Mouse (Mus musculus): Measurements from ENCODE around the gene Bfar.
"Not testable (repeated sequence)": the region's sequence is repeated elsewhere in the genome, so short reads cannot be mapped to it uniquely, and the experiment has no call there.

The Bfar gene

GRCm38 (mm10) chr16:13671685-13672385 is at the start of gene Bfar, which contains the start of gene 3110001I22Rik:
Bfar (plus strand) TSS chr16:13671858.
3110001I22Rik (plus strand) TSS chr16:13671929.
- peak; percentile 62 for DNase-seq (ENCODE audit: extremely low spot score, low read depth, low spot score)

DNA sequence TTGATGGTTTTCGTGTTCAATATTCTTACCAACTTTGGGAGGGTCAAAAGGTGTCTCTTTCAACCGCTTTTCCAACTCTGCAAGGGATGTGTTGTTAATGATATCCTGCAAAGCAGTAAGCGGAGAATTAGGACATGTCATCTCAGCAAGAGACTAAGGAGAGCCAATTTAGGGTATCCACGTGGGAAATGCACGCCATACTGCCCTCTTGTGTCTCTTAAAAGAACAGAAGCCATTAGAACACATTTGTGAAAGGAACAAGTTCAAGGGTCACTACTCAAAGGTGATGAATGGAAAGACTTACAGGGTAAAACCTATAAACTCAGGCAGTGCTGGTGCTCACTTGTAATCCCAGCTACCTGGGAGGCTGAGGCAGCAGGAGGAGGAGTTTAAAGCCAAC is 43.3 kb upstream of the Bfar start:
- peak; percentile 2 for DNase-seq (ENCODE audit: extremely low spot score, low read depth, low spot score)

DNA sequence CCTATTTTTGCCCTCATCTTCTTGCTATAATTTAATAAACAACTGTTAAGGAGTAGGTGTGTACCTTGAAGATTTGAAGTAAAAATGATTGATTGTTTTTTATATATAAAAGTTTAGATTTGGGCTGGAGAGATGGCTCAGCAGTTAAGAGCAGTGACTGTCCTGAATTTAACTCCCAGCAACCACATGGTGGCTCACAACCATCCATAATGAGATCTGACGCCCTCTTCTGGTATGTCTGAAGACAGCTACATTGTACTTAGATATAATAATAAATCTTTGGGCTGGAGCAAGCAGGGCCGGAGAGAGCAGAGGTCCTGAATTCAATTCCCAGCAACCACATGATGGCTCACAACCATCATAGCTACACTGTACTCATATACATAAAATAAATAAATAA is 33.5 kb upstream of the Bfar start:
- DNase-seq (ENCODE audit: extremely low spot score, low read depth, low spot score) = not testable (repeated sequence)

- no peak for DNase-seq (ENCODE audit: extremely low spot score, low read depth, low spot score)
Observed at GRCm38 (mm10) chr16:13639508-13639907, 32.1 kb upstream of the Bfar start.

DNA sequence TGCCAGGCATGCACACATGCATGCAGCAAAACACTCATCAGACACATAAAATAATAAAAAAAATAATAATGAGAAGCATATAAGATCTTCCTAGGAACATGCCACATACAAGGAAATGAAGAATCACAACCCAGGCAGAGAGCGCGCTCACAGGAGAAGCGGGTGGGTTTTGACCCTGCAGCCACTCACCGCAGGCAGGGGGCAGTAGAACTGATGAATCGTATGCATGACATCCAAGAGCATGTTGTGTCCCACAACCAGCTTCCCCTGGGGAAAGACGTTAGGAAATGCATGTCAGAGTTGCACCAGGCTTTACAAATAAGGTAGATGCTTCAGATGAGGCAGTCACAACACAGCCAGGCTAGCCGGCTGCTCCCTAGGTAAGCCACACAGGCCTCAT is 31.6 kb upstream of the Bfar start:
- no peak for DNase-seq (ENCODE audit: extremely low spot score, low read depth, low spot score)

DNA sequence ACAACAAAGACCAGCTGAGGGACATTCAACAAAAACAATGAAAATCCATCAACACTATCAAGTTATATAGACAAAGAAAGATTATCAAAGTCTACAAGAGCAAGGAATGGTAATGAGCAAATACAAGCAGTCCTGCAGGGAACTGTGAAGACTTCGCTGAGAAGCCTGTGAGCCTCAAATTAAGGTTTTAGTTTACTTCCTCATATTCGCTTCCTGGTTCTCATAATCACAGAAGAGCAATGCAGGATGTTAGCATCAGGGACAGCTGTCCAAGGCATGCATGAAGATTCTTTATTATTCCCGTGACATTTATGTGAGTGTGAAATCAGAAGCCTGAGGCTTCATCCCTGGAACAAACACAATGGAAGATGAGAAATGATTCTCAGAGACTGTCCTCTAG is 27.2 kb upstream of the Bfar start:
- DNase-seq (ENCODE audit: extremely low spot score, low read depth, low spot score) = no peak

GRCm38 (mm10) chr16:13645930-13646329 is 25.7 kb upstream of the Bfar start:
- DNase-seq (ENCODE audit: extremely low spot score, low read depth, low spot score) = no peak

GRCm38 (mm10) chr16:13658886-13659285 is 12.8 kb upstream of the Bfar start:
- DNase-seq (ENCODE audit: extremely low spot score, low read depth, low spot score) = no peak

- no peak for DNase-seq (ENCODE audit: extremely low spot score, low read depth, low spot score)
Observed at GRCm38 (mm10) chr16:13660736-13661135, 10.9 kb upstream of the Bfar start.

- DNase-seq (ENCODE audit: extremely low spot score, low read depth, low spot score) = peak; percentile 70
Observed at GRCm38 (mm10) chr16:13667878-13668343, 3.7 kb upstream of the Bfar start, which contains the start of gene Parn. Parn (minus strand) TSS chr16:13668170.

- no peak for DNase-seq (ENCODE audit: extremely low spot score, low read depth, low spot score)
Observed at GRCm38 (mm10) chr16:13668402-13669108, 3.1 kb upstream of the Bfar start.

DNA sequence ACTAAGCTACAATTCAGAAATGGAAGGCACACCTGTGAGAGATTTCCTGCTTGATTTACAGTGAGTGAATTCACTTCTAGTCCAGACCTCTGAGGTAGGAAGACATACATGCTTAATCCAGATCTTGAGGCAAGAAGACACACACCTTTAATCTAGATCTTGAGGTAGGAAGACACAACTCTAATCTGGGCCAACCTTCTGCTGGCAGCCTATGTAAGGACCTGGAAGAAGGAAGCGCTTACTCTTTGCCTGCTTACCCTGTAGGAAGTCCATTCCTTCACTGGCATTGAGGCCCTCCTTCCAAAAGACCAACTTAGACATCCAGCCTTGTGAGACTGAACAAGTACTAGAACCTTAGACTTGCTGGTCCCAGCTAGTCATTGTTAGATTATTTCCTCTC is 2.4 kb upstream of the Bfar start:
- DNase-seq (ENCODE audit: extremely low spot score, low read depth, low spot score) = no peak

DNA sequence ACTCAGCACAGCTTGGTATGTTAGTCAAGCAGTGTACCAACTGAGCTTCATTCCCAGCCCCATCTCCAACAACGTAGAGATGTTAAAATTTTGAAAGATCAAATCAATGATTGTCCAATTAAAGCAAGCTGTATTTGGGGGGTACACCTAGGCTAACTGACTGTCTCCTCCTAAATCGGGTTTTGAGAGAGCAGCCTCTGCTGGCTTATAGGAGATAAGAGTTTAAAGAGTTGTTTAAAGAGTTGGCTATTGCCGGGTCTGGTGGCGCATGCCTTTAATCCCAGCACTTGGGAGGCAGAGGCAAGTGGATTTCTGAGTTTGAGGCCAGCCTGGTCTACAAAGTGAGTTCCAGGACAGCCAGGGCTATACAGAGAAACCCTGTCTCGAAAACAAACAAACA is 762 bp upstream of the Bfar start:
- not testable (repeated sequence) for DNase-seq (ENCODE audit: extremely low spot score, low read depth, low spot score)

DNA sequence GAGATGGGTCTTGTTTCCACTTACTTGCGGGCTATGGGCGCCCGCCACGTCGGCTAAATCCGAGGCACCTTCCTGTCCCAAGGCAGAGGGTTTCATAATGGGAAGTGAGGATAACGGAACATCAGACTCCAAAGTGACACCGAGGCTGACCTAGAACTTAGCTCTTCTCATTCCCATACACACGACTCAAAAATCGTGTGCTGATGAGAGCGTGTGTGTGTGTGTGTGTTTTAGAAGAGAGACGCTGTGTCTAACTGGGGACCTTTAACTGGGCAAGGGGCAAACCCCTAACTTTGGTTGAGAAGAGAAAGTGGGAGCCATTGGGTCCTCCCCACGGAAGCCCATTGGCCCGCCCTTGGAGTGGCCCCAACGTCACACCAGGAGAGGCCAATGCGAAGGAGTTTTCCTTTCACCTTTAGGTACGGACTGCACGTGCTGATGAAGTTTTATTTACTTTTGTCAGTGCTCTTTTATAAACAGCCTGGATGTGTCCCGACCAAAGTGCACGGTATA is 784 bp downstream of the Bfar start:
- DNase-seq (ENCODE audit: extremely low spot score, low read depth, low spot score) = peak; percentile 12

- no peak for DNase-seq (ENCODE audit: extremely low spot score, low read depth, low spot score)
Observed at GRCm38 (mm10) chr16:13673114-13673513, 1.5 kb downstream of the Bfar start.

DNA sequence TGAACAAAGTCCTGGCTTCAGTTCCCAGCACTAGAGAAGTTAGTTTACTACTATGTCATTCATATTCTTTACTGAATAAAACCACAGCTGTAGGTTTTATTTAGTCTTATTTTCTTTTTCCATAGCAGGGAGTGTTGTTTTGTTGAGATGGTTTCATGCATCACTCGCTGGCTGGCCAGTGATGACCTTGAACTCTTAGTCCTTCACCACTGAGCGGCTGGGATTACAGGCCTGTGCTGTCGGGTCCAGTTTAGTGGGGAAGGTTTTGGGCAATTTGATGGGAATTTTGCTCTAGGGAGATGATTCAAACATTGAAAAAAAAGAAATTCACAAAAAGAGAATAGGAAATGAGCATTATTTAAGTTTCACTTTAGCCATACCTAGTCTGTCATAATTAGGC is 2.9 kb downstream of the Bfar start:
- no peak for DNase-seq (ENCODE audit: extremely low spot score, low read depth, low spot score)

GRCm38 (mm10) chr16:13678601-13679319 is 7.1 kb downstream of the Bfar start:
- no peak for DNase-seq (ENCODE audit: extremely low spot score, low read depth, low spot score)

- DNase-seq (ENCODE audit: extremely low spot score, low read depth, low spot score) = no peak
Observed at GRCm38 (mm10) chr16:13698998-13699397, 27.3 kb downstream of the Bfar start.

- no peak for DNase-seq (ENCODE audit: extremely low spot score, low read depth, low spot score)
Observed at GRCm38 (mm10) chr16:13702184-13702583, 30.5 kb downstream of the Bfar start.

GRCm38 (mm10) chr16:13704676-13705075 is 33.0 kb downstream of the Bfar start:
- no peak for DNase-seq (ENCODE audit: extremely low spot score, low read depth, low spot score)

- no peak for DNase-seq (ENCODE audit: extremely low spot score, low read depth, low spot score)
Observed at GRCm38 (mm10) chr16:13714910-13715309, 43.3 kb downstream of the Bfar start.

Measured in hindlimb bud, embryonic 11.5 days (tissue).